Mouse (Mus musculus) liver, adult 2 months (tissue): ENCODE measurements at regions not wholly inside any gene's neighbourhood (a gene's known extent, or its start where the extent isn't known, plus 50 kb on each side); places are given as distances from the start of the nearest gene placed in this dataset.

Source experiments
- CTCF ChIP-seq: fragments of 200-500 bp; IDR thresholded peaks from 2 replicates; pipeline ENCODE4 v1.5.1; 2011; ENCODE audit warnings: low read depth, low read length, control low read depth
- POLR2A ChIP-seq: fragments of 200-500 bp; IDR thresholded peaks from 2 replicates; pipeline ENCODE4 v1.6.1; 2011; ENCODE audit warnings: low read length, control low read depth; ENCODE audit not compliant: insufficient read depth; ENCODE audit errors: extremely low read depth

DNA sequence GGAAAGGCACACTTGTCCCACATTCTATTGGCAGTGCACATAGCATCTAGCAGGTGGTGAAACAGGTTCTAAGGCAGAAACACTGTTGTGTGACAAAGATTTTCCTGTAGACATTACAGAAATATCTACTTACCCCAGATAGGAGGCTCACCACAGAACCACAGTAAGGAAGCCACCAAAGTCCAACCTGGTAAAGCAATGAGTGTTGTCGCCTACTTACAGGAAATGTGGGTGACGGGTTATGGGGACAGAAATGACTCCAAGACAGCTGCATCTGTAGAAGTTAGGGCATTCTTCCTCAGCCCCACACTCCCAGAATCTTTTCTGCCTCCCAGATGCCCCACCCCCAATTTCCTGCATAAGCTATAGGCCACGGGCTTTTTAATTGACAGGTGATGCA, 97.6 kb upstream of the Kcnk2 start:
- TF ChIP-seq POLR2A, result no peak
- no peak for TF ChIP-seq CTCF
